Mouse (Mus musculus) erythroblast, embryonic 14.5 days (primary cell): ENCODE data around the gene Rara. TPM values are rescaled to one million over a fixed set of nuclear protein-coding genes. Genes with fewer than 3 reads are reported as not detected.

Experiments
- H3K27me3 ChIP-seq: 2 replicates; pipeline ENCODE4 v1.6.1; 2012; ENCODE audit warnings: inconsistent platforms; ENCODE audit not compliant: control insufficient read depth
- H3K36me3 ChIP-seq: 2 replicates; pipeline ENCODE4 v1.6.1; 2012; ENCODE audit warnings: mild to moderate bottlenecking, inconsistent platforms; ENCODE audit not compliant: control insufficient read depth
- H3K4me1 ChIP-seq: 2 replicates; pipeline ENCODE4 v1.6.1; 2012; ENCODE audit warnings: inconsistent platforms; ENCODE audit not compliant: control insufficient read depth
- H3K4me3 ChIP-seq: replicated peaks from 2 replicates; pipeline ENCODE3; 2012; ENCODE audit warnings: moderate library complexity, mild to moderate bottlenecking, inconsistent platforms
- H3K9me3 ChIP-seq: 2 replicates; pipeline ENCODE4 v1.6.1; 2012; ENCODE audit warnings: low read length, inconsistent platforms, mixed read lengths; ENCODE audit not compliant: control insufficient read depth
- GATA1 ChIP-seq: IDR thresholded peaks from 2 replicates; pipeline ENCODE4 v1.6.1; 2012; ENCODE audit warnings: low read length, inconsistent platforms, mixed read lengths
- TAL1 ChIP-seq: IDR thresholded peaks from 3 replicates; pipeline ENCODE4 v1.6.1; 2012; ENCODE audit warnings: low read length, inconsistent platforms, mixed read lengths
- polyA plus RNA-seq: library from polyadenylated mRNA; stranded (reverse); fragments of >175 nt; gene quantifications from 2 replicates; pipeline ENCODE4 v1.2.3, GENCODE M21; 2012

Rara gene
- polyA plus RNA-seq, 1 experiment, result 0.20 TPM

DNA sequence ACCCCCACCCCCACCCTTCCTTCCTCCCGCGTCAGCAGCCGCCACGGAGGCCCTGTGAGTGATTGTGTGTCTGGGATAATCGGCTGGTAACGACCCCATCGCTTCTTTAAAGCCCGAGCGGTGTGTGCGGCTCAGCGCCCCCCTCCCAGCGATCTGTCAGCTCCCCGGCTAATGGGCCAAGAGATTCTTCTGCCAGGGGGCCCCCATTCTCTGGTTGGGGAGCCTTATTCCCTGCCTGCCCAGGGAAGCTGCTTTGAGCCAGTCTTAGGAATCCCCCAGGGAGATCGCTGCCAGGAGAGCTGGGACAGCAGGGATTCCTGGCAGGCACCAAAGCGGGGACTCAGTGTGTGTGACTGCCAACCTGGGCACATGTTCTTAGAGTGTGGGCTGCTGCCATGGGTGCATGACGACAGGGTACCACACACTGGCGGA, 41.9 kb downstream of the Rara start:
- Histone ChIP-seq H3K36me3 (peaks cover 25% of the 10 kb centered on the region; the same call in 1 of the 2 replicates), H3K9me3 (no peaks in the 10 kb centered on the region), H3K4me3 (no peak overlapping the region), H3K4me1 (peaks cover 12% of the 10 kb centered on the region), H3K27me3 (peaks cover 52% of the 10 kb centered on the region)
- TF ChIP-seq TAL1, result no peak
- no peak for TF ChIP-seq GATA1

- Histone ChIP-seq H3K27me3 (peaks cover 44% of the 10 kb centered on the region), H3K36me3 (peaks cover 25% of the 10 kb centered on the region; the same call in 1 of the 2 replicates), H3K4me1 (peaks cover 12% of the 10 kb centered on the region), H3K4me3 (no peak overlapping the region), H3K9me3 (no peaks in the 10 kb centered on the region)
- TF ChIP-seq GATA1 (no peak), TAL1 (no peak)
Measured at GRCm38 (mm10) chr11:98970191-98970925, 42.7 kb downstream of the Rara start.

DNA sequence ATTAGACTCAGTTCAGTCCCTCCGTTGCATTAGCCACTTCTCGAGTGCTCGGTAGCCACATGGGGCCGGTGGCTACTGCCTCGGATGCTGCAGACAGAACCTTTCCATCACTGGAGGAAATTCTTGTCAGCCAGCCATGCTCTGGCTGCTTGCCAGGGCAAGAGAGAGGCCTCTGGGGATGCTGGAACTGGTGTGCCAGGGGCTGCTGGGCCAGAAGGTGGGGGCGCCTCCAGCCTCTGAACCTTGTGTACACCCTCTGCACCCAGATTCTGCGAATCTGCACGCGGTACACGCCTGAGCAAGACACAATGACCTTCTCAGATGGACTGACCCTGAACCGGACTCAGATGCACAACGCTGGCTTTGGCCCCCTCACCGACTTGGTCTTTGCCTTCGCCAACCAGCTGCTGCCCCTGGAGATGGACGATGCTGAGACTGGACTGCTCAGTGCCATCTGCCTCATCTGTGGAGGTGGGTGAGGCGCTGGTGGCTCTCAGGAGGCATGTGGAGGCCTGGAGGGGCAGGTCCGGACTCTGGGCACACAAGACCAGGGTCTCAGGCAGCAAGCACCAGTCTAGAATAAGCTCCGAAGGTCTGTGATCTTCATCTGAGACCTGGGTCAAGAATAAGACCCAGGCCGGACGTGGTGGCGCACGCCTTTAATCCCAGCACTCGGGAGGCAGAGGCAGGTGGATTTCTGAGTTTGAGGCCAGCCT, 43.9 kb downstream of the Rara start:
- TF ChIP-seq GATA1, result no peak
- TF ChIP-seq TAL1, result no peak
- peaks cover 33% of the 10 kb centered on the region for H3K27me3 ChIP-seq

GRCm38 (mm10) chr11:98972215-98972614, 44.6 kb downstream of the Rara start:
- no peak for TF ChIP-seq TAL1
- TF ChIP-seq GATA1, result no peak
- no peaks in the 10 kb centered on the region for H3K9me3 ChIP-seq
- peaks cover 25% of the 10 kb centered on the region for H3K27me3 ChIP-seq
- H3K4me1 ChIP-seq, result peaks cover 5% of the 10 kb centered on the region
- H3K4me3 ChIP-seq, result no peak overlapping the region
- peaks cover 18% of the 10 kb centered on the region; the same call in 1 of the 2 replicates for H3K36me3 ChIP-seq

More for the DNA sequence above, 43.9 kb downstream of the Rara start:
- H3K4me3 ChIP-seq, result no peak overlapping the region
- peaks cover 11% of the 10 kb centered on the region for H3K4me1 ChIP-seq
- no peaks in the 10 kb centered on the region for H3K9me3 ChIP-seq
- peaks cover 25% of the 10 kb centered on the region; the same call in 1 of the 2 replicates for H3K36me3 ChIP-seq

DNA sequence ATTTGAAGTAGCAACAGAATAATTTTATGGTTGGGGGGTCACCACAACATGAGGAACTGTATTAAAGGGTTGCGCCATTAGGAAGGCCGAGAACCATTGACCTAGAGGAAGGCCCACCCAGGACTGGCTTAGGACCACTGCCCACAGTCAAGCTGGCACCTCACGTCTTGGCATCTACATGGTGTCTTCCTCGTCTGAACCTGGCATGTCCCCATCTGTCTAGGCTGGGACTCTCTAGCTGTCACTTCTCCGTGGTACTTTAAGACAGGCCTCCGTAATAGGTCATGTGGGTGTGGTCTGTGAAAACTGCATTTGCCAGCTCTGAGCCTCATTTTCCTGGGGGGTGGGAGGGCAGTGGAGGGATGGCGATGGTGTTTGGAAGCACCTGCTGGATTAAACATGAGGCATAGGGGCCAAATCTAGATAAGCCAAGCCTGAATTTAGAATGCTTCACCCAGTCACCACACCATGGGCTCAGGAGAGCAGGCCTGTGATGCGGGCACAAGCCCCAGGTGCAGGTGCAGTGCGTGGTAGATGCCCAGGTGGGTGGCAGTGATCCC, 45.3 kb downstream of the Rara start:
- Histone ChIP-seq H3K4me3 (no peak overlapping the region), H3K36me3 (peaks cover 17% of the 10 kb centered on the region; the same call in 1 of the 2 replicates), H3K9me3 (no peaks in the 10 kb centered on the region), H3K4me1 (peaks cover 10% of the 10 kb centered on the region), H3K27me3 (peaks cover 23% of the 10 kb centered on the region)
- no peak for TF ChIP-seq GATA1
- no peak for TF ChIP-seq TAL1

DNA sequence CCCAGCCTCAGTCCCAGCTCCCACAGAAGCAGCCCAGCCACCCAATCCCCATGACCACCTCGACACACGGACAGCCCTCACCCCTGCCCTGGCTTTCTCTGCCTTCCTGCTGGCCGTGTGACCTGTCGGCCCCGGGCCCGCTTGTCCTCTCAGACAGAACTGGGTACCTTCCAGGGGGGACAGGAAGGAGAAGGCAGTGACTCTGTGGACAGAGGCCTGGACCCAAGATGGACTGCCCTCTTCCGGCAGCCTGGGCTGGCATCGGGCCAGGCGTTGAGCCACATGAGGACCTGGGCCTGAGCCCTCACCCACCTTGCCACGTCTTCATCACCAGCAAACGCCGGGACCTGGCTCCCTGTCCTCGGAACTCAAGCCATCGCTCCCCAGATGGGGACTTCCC, 46.0 kb downstream of the Rara start:
- H3K36me3 ChIP-seq, result peaks cover 16% of the 10 kb centered on the region; the same call in 1 of the 2 replicates
- no peak for TF ChIP-seq GATA1
- TF ChIP-seq TAL1, result no peak
- peaks cover 11% of the 10 kb centered on the region for H3K4me1 ChIP-seq
- H3K4me3 ChIP-seq, result no peak overlapping the region
- H3K27me3 ChIP-seq, result peaks cover 19% of the 10 kb centered on the region
- no peaks in the 10 kb centered on the region for H3K9me3 ChIP-seq

- no peak overlapping the region for H3K4me3 ChIP-seq
- H3K36me3 ChIP-seq, result peaks cover 16% of the 10 kb centered on the region; the same call in 1 of the 2 replicates
- peaks cover 18% of the 10 kb centered on the region for H3K27me3 ChIP-seq
- no peaks in the 10 kb centered on the region for H3K9me3 ChIP-seq
- H3K4me1 ChIP-seq, result peaks cover 7% of the 10 kb centered on the region
- TF ChIP-seq GATA1 (no peak), TAL1 (no peak)
Measured at GRCm38 (mm10) chr11:98974213-98974612, 46.6 kb downstream of the Rara start.

DNA sequence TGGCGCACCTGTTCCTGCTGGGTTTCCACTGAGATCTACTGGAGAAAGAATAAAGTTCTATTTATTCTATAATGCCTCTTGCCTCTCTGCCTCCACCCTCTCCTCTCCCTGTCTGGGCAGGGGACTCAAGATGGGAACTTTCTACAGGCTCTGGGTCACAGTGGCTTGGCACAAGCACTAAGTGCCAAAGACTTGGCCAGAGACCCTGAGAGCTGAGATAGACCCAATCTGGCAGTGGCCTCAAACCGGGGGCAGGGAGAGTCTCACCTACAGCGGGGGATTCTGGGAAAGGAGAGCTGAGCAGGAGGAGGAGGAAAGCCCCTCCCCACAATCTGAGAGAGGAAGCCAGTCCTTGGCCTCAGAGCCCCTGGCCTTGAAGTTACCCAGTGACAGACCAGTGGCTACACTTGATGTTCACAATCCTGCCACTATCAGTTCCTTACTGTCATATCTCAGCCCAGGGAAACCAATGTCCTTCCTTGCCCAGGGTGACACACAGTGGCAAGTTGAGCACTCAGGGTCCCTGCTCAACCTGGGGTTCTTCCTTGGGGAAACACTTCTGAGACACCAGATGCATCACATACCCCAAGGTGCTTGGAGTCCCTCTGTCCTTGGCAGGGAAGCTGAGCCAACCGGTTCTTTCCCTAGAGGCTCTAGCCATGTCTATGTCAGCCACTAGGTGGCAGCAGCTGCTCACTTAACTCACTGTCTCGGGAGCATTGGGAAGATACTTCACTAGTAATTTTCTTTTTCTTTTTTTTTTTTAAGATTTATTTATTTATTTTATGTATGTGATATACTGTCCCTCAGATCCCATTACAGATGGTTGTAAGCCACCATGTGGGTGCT, 47.5 kb downstream of the Rara start:
- Histone ChIP-seq H3K4me1 (peaks cover 7% of the 10 kb centered on the region), H3K4me3 (no peak overlapping the region), H3K27me3 (peaks cover 18% of the 10 kb centered on the region), H3K36me3 (peaks cover 15% of the 10 kb centered on the region; the same call in 1 of the 2 replicates), H3K9me3 (no peaks in the 10 kb centered on the region)
- TF ChIP-seq TAL1, result no peak
- TF ChIP-seq GATA1, result no peak
